Mouse (Mus musculus): ENCODE results near the gene Ssbp1.

DNA sequence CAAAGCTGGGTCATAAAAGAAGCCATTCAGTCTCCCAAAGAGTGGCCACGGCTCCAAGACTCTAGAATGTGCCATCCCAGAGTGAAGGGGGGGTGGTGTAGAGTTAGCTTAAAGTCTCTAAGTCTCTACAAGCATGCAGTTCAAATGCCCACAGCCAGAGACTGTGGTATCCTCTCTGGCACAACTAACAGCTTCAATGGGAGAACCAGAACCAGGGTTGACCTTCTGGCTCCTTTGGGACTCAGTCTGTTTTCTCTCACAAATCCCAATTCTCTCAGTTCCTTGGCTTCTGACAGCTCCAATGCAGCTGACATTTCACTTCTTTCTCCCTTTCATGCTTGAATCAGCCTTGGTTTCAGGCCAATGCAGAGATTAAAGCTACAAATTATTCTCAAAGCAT, 48.1 kb upstream of the Ssbp1 start:
- TF ChIP-seq POLR2A (IDR thresholded peaks at IDR 0.05; ENCODE audit: low read depth, low read length) (no peak), CTCF (IDR thresholded peaks at IDR 0.05; ENCODE audit: extremely low read depth, insufficient read depth, insufficient read length, insufficient replicate concordance) (no peak)

Measured in spleen, adult 2 months (tissue).